Mouse (Mus musculus) ES-Bruce4 (cell line): Measurements from ENCODE around the gene Gnai1. TPM values are rescaled to one million over a fixed set of nuclear protein-coding genes. Genes with fewer than 3 reads are reported as not detected.

Experiments
- H3K27ac ChIP-seq: 2 replicates; pipeline ENCODE4 v1.5.1; 2012; ENCODE audit warnings: low read length, inconsistent platforms; ENCODE audit not compliant: insufficient read depth
- H3K27me3 ChIP-seq: 2 replicates; pipeline ENCODE4 v1.6.1; 2012; ENCODE audit warnings: mild to moderate bottlenecking, low read length, inconsistent platforms; ENCODE audit not compliant: control insufficient read depth, poor library complexity, insufficient read depth, severe bottlenecking
- H3K36me3 ChIP-seq: 2 replicates; pipeline ENCODE4 v1.6.1; 2012; ENCODE audit warnings: inconsistent platforms, mild to moderate bottlenecking, low read length, moderate library complexity; ENCODE audit not compliant: control insufficient read depth, poor library complexity, insufficient read depth, severe bottlenecking
- H3K4me1 ChIP-seq: one replicate; pipeline ENCODE4 v1.8.1; 2011; ENCODE audit warnings: low read length; ENCODE audit not compliant: control insufficient read depth, insufficient read depth
- H3K4me3 ChIP-seq: 2 replicates; pipeline ENCODE4 v1.5.1; 2011; ENCODE audit warnings: low read depth, mild to moderate bottlenecking, low read length
- H3K9ac ChIP-seq: 2 replicates; pipeline ENCODE4 v1.6.1; 2012; ENCODE audit warnings: low read depth, mild to moderate bottlenecking, inconsistent platforms; ENCODE audit not compliant: poor library complexity, severe bottlenecking
- H3K9me3 ChIP-seq: replicated peaks from 2 replicates; pipeline ENCODE4 v1.6.1; 2012; ENCODE audit warnings: mild to moderate bottlenecking, low read length, inconsistent platforms; ENCODE audit not compliant: control insufficient read depth, poor library complexity, insufficient read depth, severe bottlenecking
- CTCF ChIP-seq: IDR thresholded peaks from one replicate; pipeline ENCODE4 v1.8.1; 2011; ENCODE audit warnings: low read depth, low read length
- EP300 ChIP-seq: IDR thresholded peaks from 2 replicates; pipeline ENCODE4 v1.6.1; 2011; ENCODE audit warnings: low read depth, low read length; ENCODE audit not compliant: insufficient read depth
- POLR2A ChIP-seq: IDR thresholded peaks from one replicate; pipeline ENCODE4 v1.8.1; 2011; ENCODE audit warnings: low read length; ENCODE audit not compliant: insufficient read depth
- polyA plus RNA-seq: library from polyadenylated mRNA; stranded (reverse); fragments of >200 nt; gene quantifications from 2 replicates; pipeline ENCODE4 v1.2.4, GENCODE M21; 2011; ENCODE audit warnings: low read depth; ENCODE audit not compliant: missing spikeins, insufficient read depth, insufficient read length

Gene Gnai1
- polyA plus RNA-seq, 1 experiment: 14.3 TPM

DNA sequence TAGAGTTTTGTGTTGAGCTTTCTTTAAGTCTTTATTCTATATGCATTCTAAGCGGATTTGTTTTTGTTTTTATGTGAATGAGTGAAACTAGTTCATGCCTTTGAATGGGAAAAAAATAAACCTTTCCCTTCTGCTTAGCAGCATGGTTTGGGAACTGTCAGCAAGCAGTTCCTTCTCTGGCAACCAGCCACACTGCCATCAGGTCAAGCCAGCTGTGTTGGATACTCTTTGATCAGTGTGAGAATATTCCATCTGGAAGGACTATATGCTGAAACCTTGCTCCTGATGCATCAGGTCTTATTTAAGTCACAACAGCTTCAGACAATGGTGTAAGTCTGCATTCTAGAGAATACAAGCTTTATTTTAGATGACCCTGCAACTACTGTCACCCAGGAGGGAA is 139.3 kb downstream of the Gnai1 start:
- no peak overlapping the region for H3K27ac ChIP-seq
- no peaks in the 10 kb centered on the region for H3K9me3 ChIP-seq
- H3K4me1 ChIP-seq: no peaks in the 10 kb centered on the region
- no peak for TF ChIP-seq EP300
- TF ChIP-seq POLR2A: no peak
- TF ChIP-seq CTCF: no peak
- H3K9ac ChIP-seq: no peak overlapping the region
- H3K36me3 ChIP-seq: no peaks in the 10 kb centered on the region
- H3K4me3 ChIP-seq: no peak overlapping the region
- H3K27me3 ChIP-seq: no peaks in the 10 kb centered on the region

DNA sequence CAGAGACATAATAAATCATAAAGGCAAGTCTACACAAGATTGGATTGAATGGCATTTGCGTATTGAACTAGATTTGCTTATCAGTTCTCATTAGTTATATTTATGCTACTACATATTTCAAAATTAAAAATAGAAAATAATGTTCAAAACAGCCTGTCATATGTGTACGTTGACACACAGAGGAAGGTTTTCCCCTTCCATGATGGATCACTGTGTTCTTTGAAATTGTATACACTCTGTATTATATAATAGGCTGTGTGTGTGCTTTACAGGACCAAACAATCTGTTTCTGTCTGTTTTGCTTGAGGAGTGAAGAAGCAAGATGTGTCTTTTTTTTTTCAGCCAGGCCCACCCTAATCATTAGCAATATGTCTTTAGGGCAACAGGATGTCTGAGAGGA is 141.9 kb downstream of the Gnai1 start:
- no peak overlapping the region for H3K9ac ChIP-seq
- no peak for TF ChIP-seq EP300
- TF ChIP-seq CTCF: no peak
- TF ChIP-seq POLR2A: no peak
- no peaks in the 10 kb centered on the region for H3K4me1 ChIP-seq
- H3K36me3 ChIP-seq: no peaks in the 10 kb centered on the region
- no peak overlapping the region for H3K4me3 ChIP-seq
- no peaks in the 10 kb centered on the region for H3K27me3 ChIP-seq
- H3K27ac ChIP-seq: no peak overlapping the region
- H3K9me3 ChIP-seq: no peaks in the 10 kb centered on the region; the same call in 1 of the 2 replicates

DNA sequence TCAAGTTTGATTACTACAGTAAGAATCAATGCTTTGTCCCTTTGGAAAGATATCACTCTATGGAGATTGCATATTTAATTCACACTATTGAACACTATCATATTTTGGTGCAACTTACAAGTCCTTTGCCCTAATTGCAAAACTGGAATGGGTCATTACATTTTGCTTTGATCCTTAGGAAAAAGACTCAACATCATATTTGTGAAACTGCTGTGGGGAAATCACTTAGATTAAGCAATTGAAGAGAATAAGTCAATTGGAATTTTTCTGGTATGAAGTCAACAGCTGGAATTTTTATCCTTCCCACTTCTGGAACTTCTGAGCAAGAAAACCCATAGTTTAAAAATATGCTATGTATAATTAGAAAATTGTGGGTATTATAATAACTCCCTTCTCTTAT is 142.3 kb downstream of the Gnai1 start:
- Histone ChIP-seq H3K27me3 (no peaks in the 10 kb centered on the region), H3K36me3 (no peaks in the 10 kb centered on the region), H3K9ac (no peak overlapping the region), H3K4me1 (no peaks in the 10 kb centered on the region), H3K9me3 (no peaks in the 10 kb centered on the region; the same call in 1 of the 2 replicates), H3K27ac (no peak overlapping the region), H3K4me3 (no peak overlapping the region)
- TF ChIP-seq POLR2A: no peak
- TF ChIP-seq EP300: no peak
- no peak for TF ChIP-seq CTCF
